Mouse (Mus musculus) monocyte, adult 5-6 weeks (primary cell): Measurements from ENCODE around the gene Dnajc11. TPM values are rescaled to one million over a fixed set of nuclear protein-coding genes. Genes with fewer than 3 reads are reported as not detected.
A peak's percentile ranks its signal among the peaks of the same experiment; 100 is the strongest.

Source experiments
- ATAC-seq: fragments of 153-309, 156-312 bp; replicated peaks from 2 replicates; pipeline ENCODE4 v1.8.0; 2017; ENCODE audit warnings: mild to moderate bottlenecking; ENCODE audit not compliant: low TSS enrichment, insufficient number of reproducible peaks, severe bottlenecking, poor library complexity, low FRiP score
- total RNA-seq: library from RNA; stranded (forward); fragments of 200-1000, 200-491, 200-594 nt; gene quantifications from 3 replicates; pipeline ENCODE4 v1.2.3, GENCODE M21; 2017

Dnajc11 gene
- total RNA-seq, 1 experiment from 2014 or later: 23.0 TPM

DNA sequence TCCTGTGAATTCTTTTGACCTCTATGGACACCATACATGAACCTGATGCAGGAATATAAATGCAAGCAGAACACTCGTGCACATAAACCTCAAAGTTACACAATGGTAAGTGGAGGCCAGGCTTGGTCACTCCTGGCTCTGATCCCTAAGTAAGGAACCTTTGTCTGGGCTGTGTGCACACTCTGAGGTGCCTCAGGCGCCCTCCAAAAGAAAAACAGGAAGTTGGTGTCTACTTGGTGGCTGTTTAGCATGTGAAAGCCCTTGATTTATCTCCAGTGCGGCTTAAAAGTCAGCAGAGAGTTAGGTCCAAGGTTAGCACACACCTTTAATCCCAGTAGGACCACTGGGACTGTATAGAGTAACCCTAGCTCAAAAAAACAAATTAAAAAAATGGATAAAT is 66.0 kb downstream of the Dnajc11 start:
- ATAC-seq: peak; percentile 21; the same call in 1 of the 2 replicates

DNA sequence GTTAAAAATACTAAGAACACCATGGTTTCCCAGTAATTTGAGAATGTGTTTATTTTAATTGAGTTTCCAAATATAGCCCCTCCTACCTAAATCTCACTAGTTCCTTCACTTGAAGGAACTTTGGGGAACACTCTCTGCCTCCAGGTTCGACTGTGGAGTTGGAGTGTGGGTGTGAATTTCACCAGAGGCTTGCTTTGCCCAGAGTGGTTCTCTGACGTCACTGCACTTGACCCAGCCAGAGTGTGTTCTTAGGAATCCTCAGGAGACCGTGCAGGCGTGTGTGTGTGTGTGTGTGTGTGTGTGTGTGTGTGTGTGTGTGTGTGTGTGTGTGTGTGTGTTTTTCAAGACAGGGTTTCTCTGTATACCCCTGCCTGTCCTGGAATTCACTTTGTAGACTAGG is 67.4 kb downstream of the Dnajc11 start:
- no peak for ATAC-seq

DNA sequence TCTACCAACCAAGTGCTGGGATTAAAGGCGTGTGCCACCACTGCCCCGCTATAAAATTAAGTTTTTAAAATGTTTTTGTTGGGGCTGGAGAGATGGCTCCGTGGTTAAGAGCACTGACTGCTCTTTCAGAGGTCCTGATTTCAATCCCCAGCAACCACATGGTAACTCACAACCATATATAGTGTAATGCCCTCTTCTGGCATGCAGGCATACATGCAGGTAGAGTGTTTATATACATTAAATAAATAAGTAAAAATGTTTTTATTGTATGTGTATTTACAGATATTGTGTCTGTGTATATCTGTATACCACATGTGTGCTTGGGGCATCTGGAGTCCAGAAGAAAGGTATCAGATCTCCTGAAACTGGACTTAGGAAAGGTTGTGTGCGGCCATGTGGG is 67.8 kb downstream of the Dnajc11 start:
- no peak for ATAC-seq

DNA sequence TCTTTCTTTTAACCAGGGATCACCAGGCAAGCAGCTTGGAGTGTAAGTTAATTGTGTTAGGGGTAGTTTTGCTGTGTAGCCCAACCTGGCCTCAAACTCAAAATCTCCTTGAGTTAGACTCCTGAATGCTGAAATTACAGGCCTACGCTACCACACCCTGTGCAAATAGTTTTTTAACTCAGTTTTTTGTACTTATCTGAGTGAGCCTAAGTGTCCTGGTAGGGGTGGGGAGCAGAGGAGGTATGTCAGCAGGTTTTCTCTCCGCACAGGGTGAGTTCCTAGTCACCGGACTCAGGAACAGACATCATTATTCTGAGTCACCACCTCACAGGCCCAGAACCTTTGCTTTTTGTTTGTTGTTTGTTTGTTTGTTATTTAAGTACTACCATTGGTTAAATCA is 68.6 kb downstream of the Dnajc11 start:
- ATAC-seq: no peak

DNA sequence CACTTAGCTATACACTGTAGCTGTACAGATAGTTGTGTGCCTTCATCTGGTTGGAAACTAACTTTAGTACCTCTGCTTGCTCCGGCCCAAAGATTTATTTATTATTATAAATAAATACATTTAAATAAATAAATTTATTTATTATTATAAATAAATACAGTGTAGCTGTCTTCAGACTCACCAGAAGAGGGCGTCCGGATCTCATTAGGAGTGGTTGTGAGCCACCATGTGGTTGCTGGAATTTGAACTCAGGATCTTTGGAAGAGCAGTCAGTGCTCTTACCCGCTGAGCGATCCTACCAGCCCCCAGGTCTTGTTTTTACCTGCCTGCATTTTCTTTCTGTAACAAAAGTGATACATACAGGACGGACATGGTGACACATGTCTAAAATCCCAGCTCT is 72.6 kb downstream of the Dnajc11 start:
- no peak for ATAC-seq

DNA sequence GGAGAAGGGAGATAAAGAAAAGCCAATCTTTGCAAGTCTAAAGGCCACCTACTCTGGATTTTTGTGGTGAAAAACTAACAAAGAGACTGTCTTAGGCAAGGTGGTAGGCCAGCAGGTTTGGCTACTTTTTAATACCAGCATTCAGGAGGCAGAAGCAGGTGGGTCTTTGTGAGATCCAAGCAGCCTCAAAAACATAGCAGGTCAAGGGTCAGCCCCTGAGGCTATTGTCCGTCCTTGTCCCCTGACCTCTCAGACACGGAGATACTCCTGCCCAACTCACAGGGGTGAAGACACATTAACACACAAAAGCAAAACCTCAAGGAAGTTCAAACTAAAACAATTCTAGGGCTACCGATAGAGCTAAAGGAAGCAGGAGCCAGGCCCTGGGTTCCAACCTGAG is 73.3 kb downstream of the Dnajc11 start:
- no peak for ATAC-seq

DNA sequence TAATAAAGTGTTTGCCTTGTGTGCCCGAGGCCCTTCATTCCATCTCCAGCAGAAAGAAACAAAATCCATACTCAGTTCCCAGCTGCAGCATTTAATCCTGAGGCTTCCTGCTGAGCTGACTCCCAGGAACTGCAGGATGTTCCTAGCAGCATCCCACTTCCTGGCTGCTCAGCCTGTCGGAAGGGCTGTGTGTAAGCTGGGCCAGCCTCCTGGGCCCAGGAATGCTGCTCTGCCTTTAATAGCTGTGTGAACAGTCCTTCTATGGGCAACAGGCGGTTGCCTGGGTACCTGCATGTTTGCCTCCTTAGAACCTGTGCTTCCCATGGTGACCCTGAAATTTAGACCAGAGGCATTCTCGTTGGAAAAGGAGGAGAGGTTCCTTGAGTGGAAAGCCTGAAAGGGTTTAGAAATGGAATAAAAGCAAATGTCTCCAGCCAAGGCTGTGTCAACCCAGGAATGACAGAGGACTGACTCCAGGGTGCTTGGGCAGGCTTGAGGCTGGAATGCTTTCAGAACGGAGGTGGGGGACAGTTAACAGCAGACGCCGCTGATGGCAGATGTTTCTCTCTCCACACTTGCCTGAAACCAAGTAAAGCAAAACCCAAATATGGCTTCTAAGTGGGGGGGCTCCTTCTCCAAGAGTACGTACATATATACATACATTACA is 74.1 kb downstream of the Dnajc11 start:
- no peak for ATAC-seq

DNA sequence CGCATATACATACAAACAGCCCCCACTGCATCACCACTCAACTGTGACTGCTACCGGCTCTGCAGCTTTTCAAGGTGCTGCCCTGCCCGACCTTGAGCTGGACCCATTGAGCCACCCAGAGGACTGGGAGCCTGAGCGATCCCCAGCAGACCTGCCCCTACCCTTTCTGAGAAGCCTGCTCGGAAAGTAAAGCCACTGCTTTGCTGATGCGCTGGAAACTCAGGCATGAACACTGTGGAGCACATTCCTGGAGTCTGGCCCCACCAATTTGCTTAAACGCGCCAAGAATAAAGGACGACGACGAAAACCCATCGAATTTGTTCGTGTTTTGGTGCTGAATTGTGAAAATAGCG is 74.6 kb downstream of the Dnajc11 start:
- ATAC-seq: no peak

DNA sequence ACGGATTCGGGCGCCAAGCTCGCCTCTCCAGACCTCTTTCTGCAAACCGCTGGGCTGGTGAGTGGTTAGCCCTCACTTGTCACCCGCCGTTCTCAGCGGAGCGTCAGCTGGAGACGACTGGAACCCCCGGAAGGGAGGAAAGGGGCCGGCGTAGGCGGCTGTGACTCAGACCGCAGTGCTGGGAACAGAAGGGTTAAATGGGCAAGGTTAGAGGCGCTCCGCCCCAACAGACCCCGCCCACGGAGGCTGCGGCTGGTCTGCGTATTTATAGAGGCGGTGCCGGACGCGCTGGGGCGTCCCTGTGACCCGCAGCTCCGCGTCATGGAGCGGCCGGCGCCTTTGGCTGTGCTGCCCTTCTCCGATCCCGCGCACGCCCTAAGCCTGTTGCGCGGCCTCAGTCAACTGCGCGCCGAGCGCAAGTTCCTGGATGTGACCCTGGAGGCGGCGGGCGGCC is 75.2 kb downstream of the Dnajc11 start, which contains the start of gene Klhl21:
Gene Klhl21, plus strand, starts transcription at position 182 of the 454 bp plus-strand sequence.
- peak; percentile 89 for ATAC-seq

DNA sequence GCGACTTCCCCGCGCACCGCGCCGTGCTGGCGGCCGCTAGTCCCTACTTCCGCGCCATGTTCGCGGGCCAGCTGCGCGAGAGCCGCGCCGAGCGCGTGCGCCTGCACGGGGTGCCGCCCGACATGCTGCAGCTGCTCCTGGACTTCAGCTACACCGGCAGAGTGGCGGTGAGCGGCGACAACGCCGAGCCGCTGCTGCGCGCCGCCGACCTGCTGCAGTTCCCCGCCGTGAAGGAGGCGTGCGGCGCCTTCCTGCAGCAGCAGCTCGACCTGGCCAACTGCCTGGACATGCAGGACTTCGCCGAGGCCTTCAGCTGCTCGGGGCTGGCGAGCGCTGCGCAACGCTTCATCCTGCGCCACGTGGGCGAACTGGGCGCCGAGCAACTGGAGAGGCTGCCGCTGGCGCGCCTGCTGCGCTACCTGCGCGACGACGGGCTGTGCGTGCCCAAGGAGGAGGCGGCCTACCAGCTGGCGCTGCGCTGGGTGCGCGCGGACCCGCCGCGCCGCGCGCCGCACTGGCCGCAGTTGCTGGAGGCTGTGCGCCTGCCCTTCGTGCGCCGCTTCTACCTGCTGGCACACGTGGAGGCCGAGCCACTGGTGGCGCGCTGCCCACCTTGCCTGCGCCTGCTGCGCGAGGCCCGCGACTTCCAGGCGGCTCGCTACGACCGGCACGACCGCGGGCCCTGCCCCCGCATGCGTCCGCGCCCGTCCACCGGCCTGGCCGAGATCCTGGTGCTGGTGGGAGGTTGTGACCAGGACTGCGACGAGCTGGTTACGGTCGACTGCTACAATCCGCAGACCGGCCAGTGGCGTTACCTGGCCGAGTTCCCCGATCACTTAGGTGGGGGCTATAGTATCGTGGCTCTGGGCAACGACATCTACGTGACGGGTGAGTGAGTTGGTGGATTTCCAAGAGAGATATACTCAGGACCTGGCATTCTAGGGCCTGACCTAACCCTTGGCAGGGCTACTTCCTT is 75.9 kb downstream of the Dnajc11 start:
- no peak for ATAC-seq

DNA sequence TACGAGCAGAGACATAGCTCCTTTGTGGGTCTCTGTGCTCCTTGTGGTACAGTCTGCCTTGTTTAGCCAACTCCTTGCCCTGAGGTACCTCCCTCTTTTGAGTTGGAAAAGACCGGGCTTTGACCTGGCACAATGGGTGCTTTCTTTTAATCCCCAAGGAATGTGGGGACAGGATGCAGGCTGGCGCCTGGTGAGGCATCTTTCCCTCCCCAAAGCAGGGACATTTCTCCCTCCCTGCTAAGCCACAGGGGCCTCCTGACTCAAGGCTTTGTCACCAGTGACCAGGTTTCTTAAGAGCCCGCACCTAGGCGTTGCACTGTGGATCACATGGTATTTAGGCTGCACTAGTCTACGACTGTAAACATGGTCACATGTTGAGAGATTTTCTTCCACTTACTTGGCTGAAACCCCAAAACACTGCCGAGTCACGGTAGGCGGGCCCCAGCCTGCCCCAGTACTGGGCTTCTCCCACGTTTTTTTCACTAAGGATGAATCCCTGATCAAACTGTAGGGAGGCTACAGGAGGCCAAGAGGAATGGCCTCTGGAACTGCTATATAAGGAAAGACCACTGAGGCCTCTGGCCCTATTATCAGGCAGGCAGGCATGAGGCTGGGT is 76.7 kb downstream of the Dnajc11 start:
- peak; percentile 28; the same call in 1 of the 2 replicates for ATAC-seq

DNA sequence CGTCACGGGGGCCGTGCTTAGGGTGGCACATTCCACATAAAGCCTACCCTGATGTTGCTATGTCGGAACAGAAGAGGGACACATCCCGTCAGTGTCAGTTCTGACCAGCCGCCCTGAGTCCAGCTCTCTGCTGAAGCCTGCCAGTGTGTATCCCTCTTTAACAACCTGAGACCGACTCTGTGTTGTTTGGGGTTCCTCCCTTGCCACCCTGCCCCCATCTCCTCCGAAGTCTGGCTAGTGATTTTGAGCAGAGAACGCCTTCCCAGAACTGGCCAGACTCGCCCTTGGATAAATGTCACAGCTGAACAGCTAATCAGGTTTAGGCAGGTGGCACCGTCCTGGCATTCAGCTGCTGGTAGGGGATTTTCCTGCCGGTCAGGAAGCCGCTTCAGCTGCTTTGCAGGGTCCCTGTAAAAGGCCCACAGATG is 77.2 kb downstream of the Dnajc11 start:
- ATAC-seq: no peak

DNA sequence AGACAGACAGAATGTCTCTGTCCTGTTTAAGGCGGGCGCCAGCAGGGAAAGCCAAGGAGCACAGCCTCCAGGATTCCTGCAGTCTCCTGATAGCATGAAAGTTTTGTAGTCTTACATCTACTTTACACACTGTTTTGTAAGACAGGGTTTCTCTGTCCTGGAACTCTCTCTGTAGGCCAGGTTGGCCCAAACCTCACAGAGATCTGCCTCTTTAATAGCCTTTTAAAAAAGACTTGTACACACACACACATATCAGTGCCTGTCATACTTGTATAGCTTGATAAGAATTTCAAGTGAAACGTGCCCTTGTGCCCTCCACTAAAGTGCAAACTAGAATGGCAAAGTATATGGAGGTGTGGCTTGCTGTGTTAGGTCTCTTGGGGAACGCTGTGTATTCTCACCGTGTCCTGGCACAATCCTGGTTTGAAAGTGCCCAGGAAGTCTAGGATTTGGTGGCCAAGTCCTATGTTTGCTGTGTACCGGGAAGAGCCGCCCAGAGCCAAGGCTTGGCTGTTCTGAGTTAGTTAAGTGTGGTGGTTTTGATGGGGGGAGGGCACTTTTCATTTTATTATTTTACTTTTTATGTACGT is 77.8 kb downstream of the Dnajc11 start:
- ATAC-seq: no peak

DNA sequence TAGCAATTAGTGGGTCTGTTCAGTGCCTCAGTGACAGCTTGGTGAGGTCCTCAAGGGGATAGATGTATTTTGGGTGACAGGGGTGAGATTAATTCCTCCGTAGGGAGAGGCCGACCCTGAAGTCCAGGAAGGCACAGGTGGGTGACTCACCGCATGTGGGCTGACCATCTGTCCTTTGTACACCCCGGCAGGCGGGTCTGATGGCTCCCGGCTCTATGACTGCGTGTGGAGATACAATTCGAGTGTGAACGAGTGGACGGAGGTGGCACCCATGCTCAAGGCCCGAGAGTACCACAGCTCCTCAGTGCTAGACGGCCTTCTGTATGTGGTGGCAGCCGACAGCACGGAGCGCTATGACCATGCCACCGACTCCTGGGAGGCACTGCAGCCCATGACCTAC is 78.6 kb downstream of the Dnajc11 start:
- ATAC-seq: no peak

DNA sequence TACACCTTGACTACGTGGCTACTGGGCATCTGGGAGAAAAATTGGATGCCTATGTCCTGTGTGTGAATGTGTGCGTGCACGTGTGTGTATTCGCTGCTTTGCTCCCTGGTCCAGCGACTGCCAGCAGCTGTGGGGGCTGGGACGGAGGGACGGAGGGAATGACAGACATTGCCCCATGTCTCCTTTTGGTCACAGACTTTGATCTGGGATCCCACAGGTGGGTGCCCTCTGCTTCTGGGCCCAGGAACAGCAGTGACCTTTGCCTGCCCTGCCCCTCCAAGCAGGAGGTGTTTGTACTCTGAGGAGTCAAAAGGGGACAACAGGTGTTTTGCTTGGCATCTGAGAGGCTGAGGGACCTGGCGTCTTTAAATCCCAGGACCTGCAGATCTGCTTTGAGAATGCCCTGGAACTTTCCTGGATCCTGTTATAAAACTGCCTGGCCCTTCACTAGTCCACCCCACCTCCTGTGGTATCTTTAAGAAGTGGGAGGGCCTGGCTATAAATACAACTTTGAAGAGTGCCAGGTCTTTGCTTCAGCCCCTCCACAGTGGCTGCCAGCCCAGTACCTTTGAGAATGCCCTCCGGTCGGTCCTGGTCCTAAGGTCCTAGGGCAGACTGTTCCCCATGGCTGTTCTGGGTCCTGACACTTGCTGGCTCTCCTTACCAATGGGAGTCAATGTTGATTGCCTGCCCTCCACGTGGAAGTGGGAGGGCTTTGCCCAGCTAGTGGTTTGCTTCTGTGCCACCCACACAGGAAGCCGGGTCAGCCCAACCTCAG is 79.7 kb downstream of the Dnajc11 start:
- no peak for ATAC-seq

DNA sequence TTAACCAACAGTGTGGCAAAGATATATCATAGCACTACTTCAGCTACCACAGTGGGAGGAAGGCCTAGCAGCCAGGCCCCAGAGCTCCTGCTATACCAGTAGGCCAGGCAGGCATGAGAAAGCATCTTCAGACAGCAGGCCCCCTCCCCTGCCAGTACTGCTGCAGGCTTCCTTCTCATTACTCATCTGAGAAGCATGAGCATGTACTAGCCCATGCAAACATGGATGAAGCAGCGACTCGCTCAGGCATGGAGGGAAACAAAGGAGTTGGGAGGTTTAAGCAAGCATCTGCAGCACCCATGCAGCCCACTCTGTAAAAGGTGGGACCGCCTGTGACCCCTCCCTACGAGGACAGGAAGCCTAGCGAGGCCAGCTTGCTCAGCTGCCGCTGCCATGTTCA is 85.6 kb downstream of the Dnajc11 start:
- ATAC-seq: no peak

DNA sequence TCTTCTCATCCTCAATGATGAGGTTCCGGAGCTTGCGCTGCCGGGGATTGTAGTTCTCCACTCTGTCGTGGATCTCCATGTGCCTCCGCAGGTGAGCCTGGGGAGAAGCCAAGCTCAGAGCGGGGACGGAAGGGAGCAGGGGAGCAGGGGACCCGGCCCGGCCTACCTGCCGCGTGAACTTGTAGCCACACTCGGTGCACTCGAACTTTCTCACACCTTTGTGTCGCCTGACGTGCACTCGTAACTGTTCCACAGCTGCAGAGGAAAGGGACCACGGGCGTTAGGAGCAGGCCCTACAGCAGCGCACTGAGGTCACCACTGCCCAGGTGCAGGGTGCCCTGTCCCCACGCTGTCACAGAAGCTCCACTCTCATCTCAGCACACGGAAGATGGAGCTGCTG is 86.5 kb downstream of the Dnajc11 start:
- no peak for ATAC-seq

DNA sequence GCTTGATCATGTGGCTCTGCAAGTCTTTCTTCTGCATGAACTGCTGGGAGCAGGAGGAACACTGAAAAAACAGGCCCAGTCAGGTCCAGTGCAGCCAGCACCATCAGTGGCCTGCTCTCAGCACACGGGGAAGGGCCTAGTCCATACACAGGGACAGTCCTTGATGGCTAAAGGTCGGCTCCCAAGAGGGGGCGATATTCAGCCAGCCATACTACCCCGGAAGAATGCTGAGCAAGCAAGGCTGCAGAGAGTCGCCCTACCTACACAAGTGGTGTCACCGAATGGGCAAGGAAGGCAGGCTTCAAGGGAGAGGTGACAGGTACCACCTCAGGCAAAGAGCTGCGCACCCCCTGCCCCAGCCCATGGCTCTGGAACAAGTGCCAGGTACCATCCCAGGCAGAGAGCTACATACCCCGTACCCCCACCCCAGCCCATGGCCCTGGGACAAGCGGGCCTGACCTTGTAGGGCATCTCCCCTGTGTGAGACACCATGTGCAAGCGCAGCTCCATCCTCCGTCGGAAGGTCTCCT is 88.1 kb downstream of the Dnajc11 start:
- no peak for ATAC-seq
